Mouse (Mus musculus) bone marrow macrophage, adult 2 months (primary cell): ENCODE results near the gene Troap. TPM values are rescaled to one million over a fixed set of nuclear protein-coding genes. Genes with fewer than 3 reads are reported as not detected.
"Not testable (repeated sequence)": the region's sequence is repeated elsewhere in the genome, so short reads cannot be mapped to it uniquely, and the experiment has no call there.

Source experiments
- H3K27ac ChIP-seq: 2 replicates; pipeline ENCODE4 v1.5.1; 2012; ENCODE audit warnings: low read depth, low read length; ENCODE audit not compliant: insufficient read depth
- H3K4me1 ChIP-seq: 2 replicates; pipeline ENCODE4 v1.6.1; 2012; ENCODE audit warnings: low read length; ENCODE audit not compliant: control insufficient read depth, insufficient read depth
- H3K4me3 ChIP-seq: 2 replicates; pipeline ENCODE4 v1.5.1; 2012; ENCODE audit warnings: mild to moderate bottlenecking, low read length, moderate library complexity; ENCODE audit not compliant: insufficient read depth
- CTCF ChIP-seq: IDR thresholded peaks from 2 replicates; pipeline ENCODE4 v1.5.1; 2012; ENCODE audit warnings: low read depth, mild to moderate bottlenecking, low read length, moderate library complexity
- POLR2A ChIP-seq: IDR thresholded peaks from 2 replicates; pipeline ENCODE4 v1.6.1; 2012; ENCODE audit warnings: mild to moderate bottlenecking, low read depth, low read length, borderline replicate concordance
- polyA plus RNA-seq: library from polyadenylated mRNA; stranded (reverse); fragments of >200 nt; gene quantifications from 2 replicates; pipeline ENCODE4 v1.2.4, GENCODE M21; 2012; ENCODE audit not compliant: missing spikeins, insufficient read depth, insufficient read length

Troap gene
- polyA plus RNA-seq, 1 experiment = 15.6 TPM

- H3K4me1 ChIP-seq = peaks cover 23% of the 10 kb centered on the region
- no peak overlapping the region for H3K27ac ChIP-seq
- no peak overlapping the region for H3K4me3 ChIP-seq
- no peak for TF ChIP-seq POLR2A
Measured at GRCm38 (mm10) chr15:99040920-99041856, 33.2 kb upstream of the Troap start.

GRCm38 (mm10) chr15:99042334-99042733 is 32.0 kb upstream of the Troap start:
- no peak for TF ChIP-seq POLR2A
- TF ChIP-seq CTCF = no peak
- Histone ChIP-seq H3K27ac (no peak overlapping the region), H3K4me1 (peaks cover 23% of the 10 kb centered on the region), H3K4me3 (no peak overlapping the region)

- Histone ChIP-seq H3K27ac (no peak overlapping the region), H3K4me3 (no peak overlapping the region), H3K4me1 (peaks cover 23% of the 10 kb centered on the region)
- TF ChIP-seq POLR2A = no peak
Measured at GRCm38 (mm10) chr15:99044854-99045253, 29.5 kb upstream of the Troap start.

- H3K4me3 ChIP-seq, H3K27ac ChIP-seq: not testable (repeated sequence)
- H3K4me1 ChIP-seq = peaks cover 28% of the 10 kb centered on the region
Measured at GRCm38 (mm10) chr15:99045734-99046133, 28.6 kb upstream of the Troap start.

GRCm38 (mm10) chr15:99049473-99050253 is 24.7 kb upstream of the Troap start:
- H3K4me1 ChIP-seq = peaks cover 16% of the 10 kb centered on the region
- H3K27ac ChIP-seq = no peak overlapping the region
- H3K4me3 ChIP-seq = no peak overlapping the region
- TF ChIP-seq CTCF (peak; percentile 92), POLR2A (no peak)

- Histone ChIP-seq H3K4me3 (no peak overlapping the region), H3K4me1 (peaks cover 6% of the 10 kb centered on the region), H3K27ac (no peak overlapping the region)
- TF ChIP-seq CTCF (no peak), POLR2A (no peak)
Measured at GRCm38 (mm10) chr15:99053373-99053772, 21.0 kb upstream of the Troap start.

- peaks cover 6% of the 10 kb centered on the region for H3K4me1 ChIP-seq
- peak within 1 kb of the TSS; percentile 12 for H3K4me3 ChIP-seq
- H3K27ac ChIP-seq = no peak within 1 kb of the TSS
- TF ChIP-seq CTCF = no peak
- TF ChIP-seq POLR2A = no peak
Measured at GRCm38 (mm10) chr15:99055040-99055439, 19.3 kb upstream of the Troap start, which contains the start of gene Prph. TSS of gene Prph (plus strand) at chr15:99055174.

- Histone ChIP-seq H3K4me3 (peak overlapping the region; percentile 12), H3K27ac (no peak overlapping the region), H3K4me1 (peaks cover 3% of the 10 kb centered on the region; the same call in 1 of the 2 replicates)
- no peak for TF ChIP-seq CTCF
- TF ChIP-seq POLR2A = no peak
Measured at GRCm38 (mm10) chr15:99055511-99055961, 18.8 kb upstream of the Troap start.

GRCm38 (mm10) chr15:99056332-99056731 is 18.0 kb upstream of the Troap start:
- H3K4me3 ChIP-seq = no peak overlapping the region
- H3K27ac ChIP-seq = no peak overlapping the region
- TF ChIP-seq CTCF = peak; percentile 93
- TF ChIP-seq POLR2A = no peak
- H3K4me1 ChIP-seq = no peaks in the 10 kb centered on the region
